Mouse (Mus musculus): Measurements from ENCODE around the gene Dhh.

DNA sequence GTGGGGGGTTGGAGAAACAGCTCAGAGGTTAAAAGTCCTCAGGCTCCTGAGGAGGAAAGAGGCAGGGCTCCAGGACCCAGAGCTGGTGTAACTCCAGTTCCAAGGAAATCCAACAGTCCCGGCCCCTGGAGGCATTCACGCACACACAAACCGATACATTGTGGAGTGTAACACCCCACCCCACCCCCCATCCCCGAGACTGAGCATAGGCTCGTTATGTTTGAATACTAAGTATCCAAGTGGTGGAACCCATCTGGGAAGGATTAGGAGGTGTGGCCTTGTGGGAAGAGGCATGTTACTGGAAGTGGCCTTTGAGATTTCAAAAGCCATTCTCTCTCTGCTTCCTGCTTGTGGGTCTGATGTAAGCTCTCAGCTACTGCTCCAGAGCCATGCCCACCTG lies 23.2 kb upstream of the Dhh start:
- TF ChIP-seq POLR2AphosphoS2 (IDR thresholded peaks at IDR 0.05; ENCODE audit: low read depth, low read length) (no peak), HCFC1 (IDR thresholded peaks at IDR 0.05; ENCODE audit: low read depth, low read length) (no peak), BHLHE40 (IDR thresholded peaks at IDR 0.05; ENCODE audit: low read depth, low read length) (no peak), CHD1 (IDR thresholded peaks at IDR 0.05; ENCODE audit: low read depth, low read length) (no peak), TCF12 (IDR thresholded peaks at IDR 0.05; ENCODE audit: low read depth, low read length) (no peak), RCOR1 (conservative IDR thresholded peaks at IDR 0.05; ENCODE audit: low read depth, low read length) (no peak), MEF2A (IDR thresholded peaks at IDR 0.05; ENCODE audit: borderline replicate concordance, low read depth, low read length) (no peak), CTCF (conservative IDR thresholded peaks at IDR 0.05 in 1 of 2, IDR thresholded peaks at IDR 0.05 in 1 of 2; ENCODE audit: low read depth in 2 of 2, low read length in 2 of 2) (no peak)

All from CH12.LX (cell line).